Mouse (Mus musculus) right cerebral cortex, postnatal 4 days (tissue): ENCODE measurements at regions not wholly inside any gene's neighbourhood (a gene's known extent, or its start where the extent isn't known, plus 50 kb on each side); places are given as distances from the start of the nearest gene placed in this dataset.
A peak's percentile ranks its signal among the peaks of the same experiment; 100 is the strongest.

ENCODE experiments used
- DNase-seq: peaks from one replicate; pipeline ENCODE4 v3.0.0-alpha.2; 2022

DNA sequence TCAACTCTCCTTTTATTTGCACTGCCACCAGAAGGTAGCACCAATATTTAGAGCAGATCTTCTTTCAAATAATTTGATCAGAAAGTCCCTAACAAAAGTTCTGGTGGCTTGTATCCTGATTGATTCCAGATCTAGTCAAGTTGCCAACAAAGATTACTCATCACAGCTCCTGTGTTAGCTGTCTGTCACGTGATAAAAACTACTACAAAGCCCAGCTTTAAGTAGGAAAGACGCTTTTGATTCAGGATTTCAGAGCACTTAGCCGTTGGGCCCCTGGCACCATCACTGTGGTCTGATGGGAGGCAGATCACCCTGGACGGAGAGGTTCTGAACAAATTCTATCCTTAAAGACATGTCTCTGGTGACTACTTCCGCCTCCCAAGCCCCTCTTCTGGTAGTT, 241.6 kb upstream of the Il12b start:
- no peak for DNase-seq

DNA sequence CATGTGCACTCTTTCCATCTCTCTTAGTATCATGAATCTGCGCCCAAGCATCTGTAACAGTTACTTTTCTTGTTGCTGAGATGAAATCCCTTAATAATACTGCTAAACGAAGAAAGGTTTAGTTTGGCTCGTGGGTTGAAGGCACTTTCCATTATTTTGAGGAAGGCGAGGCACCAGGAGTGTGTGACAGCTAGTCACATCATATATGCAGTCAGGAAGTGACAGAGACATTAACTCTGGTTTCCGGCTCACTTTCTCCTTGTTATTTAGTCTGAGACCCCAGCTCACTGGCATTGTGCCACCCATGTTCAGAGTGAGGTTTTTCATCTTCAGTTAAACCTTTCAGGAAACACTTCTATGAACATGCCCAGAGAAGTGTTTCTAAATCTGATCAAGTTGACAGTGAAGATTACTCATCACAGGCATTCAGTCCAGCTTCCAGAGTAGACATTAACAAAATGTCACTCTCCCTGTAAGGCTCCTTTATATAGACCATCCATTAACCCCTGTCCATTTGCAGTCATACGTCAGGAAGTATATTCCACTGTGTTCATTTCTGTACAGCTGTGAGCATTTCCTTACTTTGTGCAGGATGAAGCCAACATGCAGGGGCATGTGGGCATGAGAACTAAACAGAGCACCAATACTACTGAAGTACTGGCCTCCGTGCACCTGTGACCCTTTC, 238.0 kb upstream of the Il12b start:
- peak; percentile 12 for DNase-seq

DNA sequence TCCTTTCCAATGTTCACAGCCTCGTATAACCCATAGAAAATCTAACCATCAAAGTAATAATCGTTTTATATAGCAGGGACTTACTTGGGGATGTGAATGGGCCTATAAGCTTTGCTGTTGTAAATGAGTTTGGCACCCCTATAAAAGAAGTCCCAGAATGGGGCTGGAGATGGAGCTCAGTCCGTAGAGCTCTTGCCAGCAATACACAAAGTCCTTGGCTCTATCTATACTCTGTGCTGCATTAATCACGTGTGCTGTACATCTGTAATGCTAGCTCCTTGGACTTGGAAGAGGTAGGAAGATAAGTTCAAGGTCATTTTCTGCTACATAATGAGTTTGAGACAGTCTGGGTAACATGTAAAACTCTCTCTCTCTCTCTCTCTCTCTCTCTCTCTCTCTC, 236.8 kb upstream of the Il12b start:
- DNase-seq = no peak

DNA sequence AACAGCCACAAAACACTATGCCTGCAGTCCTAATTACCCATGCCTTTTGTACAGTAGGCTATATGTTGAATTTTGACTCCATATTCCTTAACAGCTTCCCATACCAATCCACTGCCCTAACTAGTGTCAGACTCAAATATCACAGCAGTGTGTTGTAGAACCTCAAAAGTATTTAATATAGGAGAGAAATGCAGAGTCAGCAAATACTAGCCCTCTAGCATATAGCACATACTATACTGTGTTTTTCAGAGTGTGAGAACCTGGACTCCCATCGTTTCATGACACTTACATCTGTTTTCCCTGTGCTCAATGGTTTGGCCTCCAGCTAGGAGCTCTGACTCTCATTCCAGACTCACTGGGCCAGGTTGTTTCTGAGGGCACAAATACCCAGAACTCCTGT, 236.1 kb upstream of the Il12b start:
- DNase-seq = no peak

DNA sequence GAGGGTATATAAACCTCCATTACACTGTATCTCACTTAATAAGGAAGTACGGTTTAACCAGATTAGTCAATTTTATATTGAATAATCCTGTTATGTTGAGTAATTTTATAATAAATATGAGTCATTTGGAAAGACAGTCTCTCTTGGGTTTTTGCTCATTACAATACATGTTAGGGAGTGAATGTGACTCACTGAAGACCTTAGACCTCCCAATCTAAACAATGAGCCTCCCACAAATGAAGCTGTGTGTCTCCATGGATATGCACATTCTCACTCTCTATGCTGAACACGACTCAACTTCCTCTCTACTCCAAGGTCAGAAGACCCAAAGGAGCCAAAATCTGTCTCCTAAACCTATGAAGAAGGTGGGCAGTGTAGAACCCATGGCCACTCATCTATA, 235.7 kb upstream of the Il12b start:
- DNase-seq = no peak

- no peak for DNase-seq
Measured at GRCm38 (mm10) chr11:44167724-44168500, 232.0 kb upstream of the Il12b start.

- no peak for DNase-seq
Measured at GRCm38 (mm10) chr11:44172478-44172877, 227.4 kb upstream of the Il12b start.

DNA sequence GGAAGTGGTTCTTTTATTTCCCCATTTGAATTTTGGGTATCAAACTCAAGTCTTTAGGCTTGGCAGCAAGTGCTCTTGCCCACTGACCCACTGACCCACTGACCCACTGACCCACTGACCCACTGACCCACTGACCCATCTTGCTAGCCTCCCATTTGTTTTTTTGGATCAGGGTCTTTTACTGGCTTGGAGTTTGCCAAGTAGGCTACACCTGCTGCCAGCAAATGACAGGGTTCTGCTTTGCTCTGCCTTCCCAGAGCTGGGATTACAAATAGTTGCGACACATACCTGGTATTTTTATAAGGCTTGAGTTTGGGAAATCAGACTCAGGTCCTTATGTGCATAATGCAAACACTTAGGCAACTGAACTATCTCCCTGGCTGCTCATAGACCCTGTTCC, 226.7 kb upstream of the Il12b start:
- DNase-seq = no peak

GRCm38 (mm10) chr11:44174548-44174947, 225.3 kb upstream of the Il12b start:
- no peak for DNase-seq

GRCm38 (mm10) chr11:44179711-44180110, 220.2 kb upstream of the Il12b start:
- DNase-seq = no peak

- DNase-seq = no peak
Measured at GRCm38 (mm10) chr11:44183823-44184222, 216.0 kb upstream of the Il12b start.

DNA sequence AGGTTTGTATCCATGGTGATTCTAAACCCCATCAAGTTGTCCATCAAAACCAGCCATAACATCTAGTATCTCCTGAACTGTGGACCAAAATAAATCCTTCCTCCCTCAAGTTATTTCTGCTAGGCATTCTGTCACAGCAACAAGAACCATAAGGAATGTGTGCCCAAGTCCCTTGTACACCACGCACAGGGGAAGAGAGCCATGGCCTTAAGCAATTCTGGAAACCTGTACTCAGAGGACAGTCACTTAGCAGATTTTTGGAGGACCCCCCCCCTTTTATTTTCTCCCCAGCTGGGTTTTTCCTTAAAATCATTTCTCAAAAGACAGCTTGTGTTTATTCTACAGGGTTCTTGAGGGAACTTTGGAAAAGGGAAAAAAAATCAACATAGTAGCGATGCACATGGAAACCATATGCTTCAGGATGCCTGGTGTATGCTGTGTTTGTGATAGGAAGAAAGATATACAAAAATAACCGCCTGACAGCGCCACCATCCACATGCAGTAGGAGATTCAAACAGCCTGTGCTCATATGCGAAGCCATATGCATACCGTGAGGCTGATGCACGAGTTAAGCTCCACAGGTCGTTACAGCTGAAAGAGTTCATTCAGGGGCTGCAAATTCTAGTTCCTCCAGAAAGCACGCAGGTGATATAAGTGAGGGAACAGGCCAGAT, 214.5 kb upstream of the Il12b start:
- peak; percentile 29 for DNase-seq

- DNase-seq = no peak
Measured at GRCm38 (mm10) chr11:44188202-44188601, 211.7 kb upstream of the Il12b start.

DNA sequence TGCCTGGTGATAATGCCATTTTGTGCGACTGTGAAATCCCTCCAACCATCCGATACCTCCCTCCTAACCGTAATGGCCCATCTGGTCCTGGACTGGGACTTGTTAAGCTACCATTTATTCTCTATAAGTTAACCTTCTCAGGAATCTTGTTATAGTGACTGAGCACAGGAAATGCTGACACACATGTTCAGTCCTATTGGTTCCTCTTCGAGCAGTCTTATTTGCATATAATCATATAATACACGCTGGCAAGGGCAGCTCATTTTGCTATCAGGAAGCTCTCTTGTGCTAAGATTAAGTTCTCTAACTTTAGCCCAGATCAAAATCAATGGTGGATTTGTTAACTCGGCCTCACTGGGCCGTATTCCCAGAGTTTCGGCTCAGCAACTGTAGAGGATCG, 206.1 kb upstream of the Il12b start:
- DNase-seq = no peak

- no peak for DNase-seq
Measured at GRCm38 (mm10) chr11:44202716-44203115, 197.1 kb upstream of the Il12b start.

DNA sequence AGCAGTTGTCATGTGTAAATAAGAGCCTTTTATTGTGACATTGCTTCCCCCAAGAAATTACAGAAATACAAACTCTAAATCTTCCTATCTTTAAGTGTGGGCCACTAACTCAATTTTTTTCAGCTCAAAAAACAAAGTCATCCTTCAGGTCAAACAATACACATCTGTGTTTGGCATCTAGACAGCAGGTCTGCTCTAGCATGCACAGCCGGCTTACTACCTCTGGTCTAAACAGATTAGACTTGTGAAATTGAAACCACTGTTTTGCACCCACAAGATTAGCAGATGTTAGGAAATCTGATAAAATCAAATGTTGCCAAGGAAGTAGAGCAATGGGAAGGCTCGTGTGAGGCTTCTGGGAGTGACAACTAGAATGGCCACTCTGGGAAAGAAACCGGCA, 195.5 kb upstream of the Il12b start:
- no peak for DNase-seq

DNA sequence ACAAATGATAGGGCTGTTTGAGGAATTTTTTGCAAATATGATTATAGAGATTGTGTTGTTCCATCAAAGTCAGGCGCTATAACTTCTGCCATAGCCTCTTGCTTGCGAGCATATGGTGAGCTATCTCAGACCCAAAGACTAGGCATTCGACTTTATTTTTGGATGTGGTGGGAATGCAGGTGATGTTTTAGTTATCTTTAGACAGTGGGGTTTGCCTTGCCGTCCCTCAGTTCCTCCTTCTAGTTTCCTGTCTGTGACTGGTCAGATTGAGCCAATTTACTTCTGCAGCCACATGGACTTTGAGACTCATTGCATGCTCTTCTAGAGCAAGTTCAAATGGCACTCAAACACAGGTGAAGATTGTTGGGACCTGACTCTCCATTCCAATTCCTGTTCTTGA, 193.0 kb upstream of the Il12b start:
- no peak for DNase-seq

DNA sequence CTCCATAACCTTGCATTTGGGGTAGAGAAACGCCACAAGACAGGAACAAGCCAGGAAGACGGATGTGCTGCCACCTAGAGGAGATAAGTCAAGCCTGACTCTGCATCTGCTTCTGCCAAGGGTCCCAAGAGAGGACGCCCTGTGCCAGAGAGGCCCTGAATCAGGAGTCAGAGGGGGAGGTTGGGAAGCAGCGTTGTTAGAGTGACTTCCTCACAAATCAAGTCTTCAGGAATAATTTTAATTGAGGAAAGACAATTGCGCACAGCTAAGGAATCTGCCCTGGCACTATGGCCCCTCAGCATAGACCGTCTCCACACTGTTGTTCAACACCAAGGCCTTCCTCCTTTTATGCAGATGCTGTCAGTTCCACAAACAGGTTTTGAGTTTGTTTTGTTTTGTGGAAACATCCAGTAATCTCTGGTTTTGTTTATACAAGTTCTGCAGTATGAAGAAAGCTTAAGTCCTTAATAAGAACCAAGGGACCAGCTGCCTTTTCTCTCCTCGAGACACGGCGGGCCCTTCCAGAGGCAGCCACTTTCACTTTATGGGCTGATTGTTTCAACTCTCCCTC, 187.9 kb upstream of the Il12b start:
- peak; percentile 7 for DNase-seq

DNA sequence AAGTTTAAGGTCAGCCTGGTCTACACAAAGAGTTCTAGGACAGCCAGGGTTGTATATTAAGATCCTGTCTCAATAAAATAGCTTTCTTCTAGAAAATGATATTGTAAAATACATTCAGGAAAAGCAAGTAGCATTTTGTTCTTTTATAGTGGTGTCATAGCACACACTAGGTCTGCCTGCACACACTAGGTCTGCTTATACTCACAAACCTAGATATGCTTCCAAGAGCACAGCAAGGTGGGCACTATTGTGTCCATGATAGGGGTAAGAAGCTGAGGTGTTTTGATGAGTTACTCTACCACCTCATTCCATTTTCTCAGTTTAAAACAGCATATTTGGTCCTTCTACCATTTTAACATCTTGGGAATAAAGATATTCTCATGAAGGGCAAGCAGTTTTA, 185.8 kb upstream of the Il12b start:
- no peak for DNase-seq

- no peak for DNase-seq
Measured at GRCm38 (mm10) chr11:44216346-44216745, 183.5 kb upstream of the Il12b start.

GRCm38 (mm10) chr11:44219971-44220370, 179.9 kb upstream of the Il12b start:
- DNase-seq = no peak

GRCm38 (mm10) chr11:44229996-44230395, 169.9 kb upstream of the Il12b start:
- no peak for DNase-seq

GRCm38 (mm10) chr11:44235456-44235855, 164.4 kb upstream of the Il12b start:
- no peak for DNase-seq

- no peak for DNase-seq
Measured at GRCm38 (mm10) chr11:44238051-44238450, 161.8 kb upstream of the Il12b start.
